Mouse (Mus musculus) urinary bladder, adult 18-20 months (tissue): ENCODE measurements around the gene Aldh8a1.
"Not testable (repeated sequence)": the region's sequence is repeated elsewhere in the genome, so short reads cannot be mapped to it uniquely, and the experiment has no call there.

Experiments used
- DNase-seq, 2 experiments: peaks; one replicate each; pipeline ENCODE4 v3.0.0; 2022; ENCODE audit warnings: low spot score in 2 of 2, mixed read lengths in 2 of 2

The Aldh8a1 gene

DNA sequence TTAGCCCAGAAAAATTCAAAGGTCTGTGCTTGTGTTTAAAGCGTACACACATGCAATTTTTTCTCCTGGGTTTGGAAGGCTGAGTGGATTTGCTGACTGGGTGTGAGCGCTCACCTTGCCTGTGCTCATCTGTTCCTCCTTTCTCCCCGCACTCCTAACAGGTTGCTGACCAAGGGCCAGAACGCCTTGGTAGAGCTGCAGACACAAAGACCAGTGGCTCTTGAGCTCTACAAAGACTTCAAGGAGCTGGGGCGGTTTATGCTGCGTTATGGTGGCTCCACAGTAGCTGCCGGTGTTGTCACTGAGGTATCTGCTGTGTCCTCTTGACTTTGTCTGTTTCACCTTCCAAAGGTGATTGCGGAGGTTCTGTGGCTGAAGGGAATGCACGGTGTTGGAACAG is 9.6 kb upstream of the Aldh8a1 start:
- no peak for DNase-seq

DNA sequence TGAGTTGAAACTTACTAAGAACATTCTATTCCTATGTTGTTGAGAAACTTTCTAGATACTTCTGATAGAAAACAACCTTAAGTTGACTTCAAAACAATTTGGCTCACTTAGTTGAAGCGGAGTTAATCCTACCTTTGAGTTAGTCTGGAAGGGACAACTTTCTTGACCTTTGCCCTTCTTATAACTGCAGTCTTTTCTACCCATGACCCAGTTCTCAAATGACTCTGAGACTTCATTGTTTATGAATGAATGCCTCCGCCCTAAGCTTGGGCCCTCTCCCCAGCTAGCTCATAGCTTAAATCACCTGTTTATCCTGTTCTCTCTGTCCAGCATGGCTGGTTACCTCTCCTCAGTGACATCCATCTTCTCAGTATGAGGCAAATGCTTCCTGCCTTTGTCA is 7.5 kb upstream of the Aldh8a1 start:
- no peak for DNase-seq

- no peak for DNase-seq
Observed at GRCm38 (mm10) chr10:21372271-21372670, 4.8 kb upstream of the Aldh8a1 start.

- DNase-seq = peak in 1 of 2 experiments; percentile 12
Observed at GRCm38 (mm10) chr10:21378196-21378944, 1.3 kb downstream of the Aldh8a1 start.

DNA sequence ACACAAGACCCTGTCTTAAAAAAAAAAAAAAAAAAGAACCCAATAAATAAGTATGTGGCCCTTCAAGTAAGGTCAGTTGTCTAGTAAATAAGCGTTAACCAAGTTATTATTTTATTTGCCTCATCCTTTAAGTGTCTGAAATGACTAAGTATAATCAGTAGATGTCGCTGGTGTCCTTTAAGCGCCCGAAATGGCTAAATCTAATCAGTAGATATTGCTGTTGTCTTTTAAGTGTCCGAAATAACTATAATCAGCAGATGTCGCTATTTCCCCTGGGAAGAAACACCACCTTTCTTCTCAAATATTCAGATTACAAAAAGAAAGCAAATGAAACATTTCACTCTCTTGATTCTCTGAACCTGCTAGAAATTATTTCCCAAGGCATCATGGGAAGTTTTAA is 5.8 kb downstream of the Aldh8a1 start:
- DNase-seq = peak in 1 of 2 experiments; percentile 18

DNA sequence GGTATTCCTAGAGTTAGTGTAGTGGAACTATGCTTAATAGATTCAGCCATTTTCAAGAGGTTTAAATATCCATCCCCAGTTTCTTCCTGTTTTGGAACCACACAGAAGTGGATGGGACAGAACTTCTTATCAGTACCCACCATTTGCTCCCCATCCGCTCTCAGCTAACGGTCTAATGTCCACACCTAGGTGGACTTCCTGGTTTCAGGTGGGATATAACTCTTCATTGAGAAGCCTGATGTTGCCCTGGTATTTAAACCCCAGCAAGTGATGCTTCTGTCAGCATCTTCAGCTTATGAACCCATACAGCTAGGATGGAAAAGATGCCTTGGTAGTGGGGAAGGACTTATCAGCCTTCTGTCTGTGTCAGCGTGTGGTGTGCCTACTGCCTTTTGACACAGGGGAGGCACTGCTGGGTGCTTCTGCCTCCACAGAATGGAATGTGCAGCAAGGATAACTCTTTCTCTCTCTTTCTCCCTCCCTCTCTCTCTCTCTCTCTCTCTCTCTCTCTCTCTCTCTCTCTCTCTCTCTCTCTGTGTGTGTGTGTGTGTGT is 8.1 kb downstream of the Aldh8a1 start:
- DNase-seq = no peak

DNA sequence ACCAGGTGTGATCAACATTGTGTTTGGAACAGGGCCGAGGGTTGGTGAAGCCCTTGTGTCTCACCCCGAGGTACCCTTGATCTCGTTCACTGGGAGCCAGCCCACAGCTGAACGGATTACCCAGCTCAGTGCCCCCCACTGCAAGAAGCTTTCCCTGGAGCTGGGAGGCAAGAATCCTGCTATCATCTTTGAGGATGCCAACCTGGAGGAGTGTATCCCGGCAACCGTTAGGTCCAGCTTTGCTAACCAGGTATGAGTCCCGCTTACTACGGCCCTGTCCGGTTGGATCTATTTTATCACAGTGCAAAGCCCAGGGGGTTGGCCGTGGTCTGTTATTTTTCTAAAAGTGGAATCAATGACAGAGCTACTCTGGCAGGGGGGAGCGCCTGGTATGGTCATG is 12.0 kb downstream of the Aldh8a1 start:
- DNase-seq = no peak

DNA sequence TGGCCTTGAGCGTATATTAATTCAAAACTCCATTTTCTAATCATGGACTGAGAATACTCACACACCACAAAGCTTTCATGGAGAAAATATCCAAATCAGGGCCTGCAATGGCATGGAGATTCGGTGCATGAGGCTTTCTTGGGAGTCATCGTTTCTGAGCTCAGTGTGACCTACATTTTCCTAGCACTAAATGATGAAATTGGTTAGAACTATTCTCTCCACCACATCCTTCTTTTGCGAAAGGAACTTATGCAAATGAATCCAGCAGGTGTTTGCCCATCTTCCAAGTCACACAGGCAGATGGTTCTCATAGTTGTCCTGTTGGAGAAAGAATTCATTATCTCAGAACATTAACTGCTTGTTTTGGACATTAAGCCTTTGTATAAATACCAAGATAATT is 13.3 kb downstream of the Aldh8a1 start:
- no peak for DNase-seq

- DNase-seq = no peak
Observed at GRCm38 (mm10) chr10:21391286-21391685, 14.2 kb downstream of the Aldh8a1 start.

DNA sequence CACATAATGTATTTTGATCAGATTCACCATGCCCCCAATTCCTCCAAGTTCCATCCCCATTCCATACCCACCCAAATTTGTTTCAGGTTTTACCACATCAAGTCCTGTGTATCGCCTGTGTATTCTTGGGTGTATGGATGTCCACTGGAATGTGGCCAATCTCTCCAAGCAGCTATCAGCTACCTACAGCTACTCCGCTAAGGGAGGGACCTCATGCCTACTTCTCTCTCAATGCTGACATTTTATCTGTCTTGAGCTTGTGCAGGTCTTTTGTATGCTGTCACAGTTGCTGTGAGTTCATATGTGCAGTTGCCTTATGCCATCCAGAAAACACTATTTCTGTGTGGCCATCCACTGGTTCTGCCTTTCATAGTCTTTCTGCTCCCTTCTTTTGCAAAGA is 16.3 kb downstream of the Aldh8a1 start:
- no peak for DNase-seq

- DNase-seq = no peak
Observed at GRCm38 (mm10) chr10:21395426-21396139, 18.5 kb downstream of the Aldh8a1 start.

DNA sequence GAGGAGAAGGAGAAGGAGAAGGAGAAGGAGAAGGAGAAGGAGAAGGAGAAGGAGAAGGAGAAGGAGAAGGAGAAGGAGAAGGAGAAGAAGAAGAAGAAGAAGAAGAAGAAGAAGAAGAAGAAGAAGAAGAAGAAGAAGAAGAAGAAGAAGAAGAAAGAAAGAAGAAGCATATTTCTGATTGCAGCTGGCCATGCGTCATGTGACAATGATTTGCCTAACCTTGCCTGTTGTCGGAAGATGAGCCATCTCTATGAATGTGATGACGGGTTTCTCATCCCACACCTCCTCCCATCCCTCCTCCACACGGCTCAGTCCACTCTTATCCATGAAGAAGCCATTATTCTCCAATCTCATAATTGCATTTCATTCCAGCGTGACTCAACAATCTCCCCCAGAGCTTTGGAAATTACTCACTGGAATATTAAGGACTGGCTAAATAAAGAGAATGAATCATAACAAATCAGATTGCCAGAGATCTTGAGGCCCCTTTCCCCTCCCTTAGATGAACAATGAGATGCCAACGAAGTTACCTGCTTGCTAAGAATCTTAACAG is 21.9 kb downstream of the Aldh8a1 start:
- DNase-seq = not testable (repeated sequence)

DNA sequence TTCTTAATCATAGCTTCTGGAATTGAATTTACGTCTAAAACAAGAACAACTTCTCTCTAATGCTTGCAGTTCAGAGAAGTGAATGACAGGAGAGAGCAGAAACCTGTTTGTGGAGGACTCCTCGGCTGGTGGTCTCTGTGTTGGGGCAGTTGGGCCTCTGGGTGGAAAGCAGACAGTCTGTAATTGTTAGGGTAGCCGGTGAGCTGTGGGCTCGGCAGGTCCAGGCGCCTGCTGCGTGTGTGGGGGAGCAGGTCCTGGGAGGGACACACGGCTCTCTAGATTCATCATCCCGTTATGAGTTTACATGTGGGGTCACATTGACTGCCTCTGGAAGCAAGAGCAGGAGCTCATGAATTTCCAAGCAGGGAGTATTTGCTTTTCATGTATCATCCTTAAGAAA is 22.5 kb downstream of the Aldh8a1 start:
- no peak for DNase-seq

GRCm38 (mm10) chr10:21400031-21400430 is 22.9 kb downstream of the Aldh8a1 start:
- no peak for DNase-seq

DNA sequence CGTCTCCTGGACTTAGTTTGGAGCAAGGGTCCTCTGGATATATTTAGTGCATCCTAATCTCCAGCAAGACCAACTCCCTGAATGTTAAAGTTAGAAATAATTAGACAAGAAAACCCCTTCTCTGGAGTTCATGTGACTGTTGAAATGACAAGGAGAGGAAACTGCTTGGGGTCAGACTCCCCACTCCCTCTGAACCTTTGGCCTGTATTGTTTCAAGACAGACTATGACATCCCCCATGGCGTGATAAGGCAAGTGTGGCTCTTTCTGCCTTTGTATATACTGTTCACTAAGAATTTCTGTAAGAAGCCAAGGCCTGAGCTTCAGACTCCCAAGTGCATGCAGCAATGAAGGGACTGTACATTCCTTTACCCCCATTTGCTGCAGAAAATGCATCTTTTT is 23.4 kb downstream of the Aldh8a1 start:
- DNase-seq = no peak

- DNase-seq = no peak
Observed at GRCm38 (mm10) chr10:21401259-21401658, 24.2 kb downstream of the Aldh8a1 start.

- DNase-seq = no peak
Observed at GRCm38 (mm10) chr10:21404822-21405221, 27.7 kb downstream of the Aldh8a1 start.

GRCm38 (mm10) chr10:21405707-21406534 is 28.8 kb downstream of the Aldh8a1 start:
- DNase-seq = no peak

DNA sequence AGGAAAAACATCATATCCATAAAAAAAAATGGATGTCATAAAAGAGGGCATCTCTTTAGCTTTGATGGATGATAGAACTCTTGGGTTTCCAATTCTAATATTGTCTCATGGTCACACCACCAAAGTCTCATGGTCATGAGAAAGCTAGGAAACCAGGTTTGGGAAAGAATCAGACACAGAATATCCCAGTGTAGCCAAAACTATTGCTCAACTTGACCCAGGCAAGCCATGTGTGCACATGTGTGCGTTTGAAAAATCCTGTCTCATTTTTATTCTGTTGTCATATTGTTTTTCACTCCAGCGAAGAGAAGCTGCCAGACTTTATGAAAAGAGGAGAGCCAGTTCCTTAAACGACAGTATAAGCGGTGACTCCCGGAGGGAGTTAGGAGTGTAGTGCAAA is 33.6 kb downstream of the Aldh8a1 start:
- no peak for DNase-seq

DNA sequence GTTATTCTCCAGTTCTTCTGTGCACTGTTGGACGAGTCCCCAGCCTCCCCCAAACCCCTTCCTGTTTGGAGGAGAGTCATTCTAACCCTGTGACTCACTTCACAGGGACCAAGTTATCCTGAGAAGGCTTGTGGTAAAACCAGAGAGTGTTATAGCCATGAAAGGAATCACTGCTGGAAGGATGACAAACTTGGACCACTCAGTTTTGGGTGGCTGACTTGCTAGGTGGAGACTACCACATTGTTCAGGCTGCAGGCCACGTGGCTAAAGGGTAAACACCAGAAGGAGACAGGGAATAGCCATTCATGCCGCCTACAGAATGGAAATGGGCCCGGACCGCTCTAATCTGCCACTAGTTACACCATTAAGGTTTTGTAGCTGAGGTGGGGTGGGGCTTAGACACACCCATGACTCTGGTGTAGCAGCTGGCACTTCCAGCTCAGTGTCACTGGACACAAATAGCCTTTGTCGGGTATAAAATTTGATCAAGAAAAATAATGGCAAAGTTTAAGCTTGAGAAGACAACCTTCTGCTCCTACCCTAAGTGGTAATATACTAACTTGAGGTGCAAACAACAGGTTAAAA is 34.6 kb downstream of the Aldh8a1 start:
- DNase-seq = no peak

DNA sequence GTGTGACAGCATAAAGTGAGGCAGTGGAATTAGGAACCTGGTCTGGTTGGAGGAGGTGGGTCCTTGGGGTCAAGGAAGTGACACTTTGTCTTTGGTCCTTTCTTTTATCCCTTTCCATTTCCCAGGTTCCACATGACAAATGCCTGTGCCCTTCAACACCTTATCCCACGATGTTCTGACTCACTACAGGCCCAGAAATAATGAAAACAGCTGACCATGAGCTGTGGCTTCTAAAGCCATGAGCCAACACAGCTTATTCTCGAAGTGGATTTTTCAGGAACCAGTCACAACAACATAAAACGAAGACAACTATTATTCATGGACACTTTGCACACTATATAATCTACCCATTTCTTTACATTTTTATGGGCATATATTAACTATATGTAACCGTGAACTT is 37.9 kb downstream of the Aldh8a1 start:
- DNase-seq = no peak
